Mouse (Mus musculus): Measurements from ENCODE around the gene Casq2. TPM values are rescaled to one million over a fixed set of nuclear protein-coding genes. Genes with fewer than 3 reads are reported as not detected.

Gene Casq2
- 0.80 and 0.88 TPM in 2 replicates for polyA plus RNA-seq (2021; fragmentation: Nextera tagmentation)
- long read RNA-seq, experiment 1, transcript Casq2-201 (11 exons, 2,556 nt) = major isoform, 9 of 10 reads
- long read RNA-seq, experiment 1, partial matches to known transcripts = 0 of 10 reads
- long read RNA-seq, experiment 1, other reads (novel, unspliced or antisense) = 0 of 10 reads
- long read RNA-seq, experiment 2 = 0 reads

DNA sequence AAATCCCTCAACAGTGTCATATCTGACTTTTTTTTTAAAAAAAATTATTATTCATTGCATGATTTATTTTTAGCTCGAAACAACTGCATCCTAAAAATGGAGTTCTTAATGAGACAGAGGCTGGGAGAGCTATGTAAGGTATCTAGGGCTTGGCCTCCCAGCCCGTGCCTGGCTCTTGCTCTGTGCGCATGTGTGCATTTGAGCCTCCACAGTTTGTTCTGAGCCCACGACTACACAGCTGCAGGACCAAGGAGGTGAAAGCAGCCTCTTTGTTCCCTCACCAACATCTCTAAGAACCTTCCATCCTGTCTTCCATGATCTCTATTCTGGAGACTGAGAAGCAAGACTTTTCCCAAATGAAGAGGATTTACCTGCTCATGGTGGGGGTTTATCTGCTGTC, at the start of gene Casq2:
TSS of gene Casq2 (plus strand) at position 133 of the 400 bp plus-strand sequence.

Other genes with a start within 250 kb of the Casq2 start
- 0.03 and 0.05 TPM in 2 replicates for gene Mab21l3, start 237.5 kb upstream of the Casq2 start, polyA plus RNA-seq (2021; fragmentation: Nextera tagmentation)
- gene Slc22a15, start 162.0 kb upstream of the Casq2 start, polyA plus RNA-seq (2021; fragmentation: Nextera tagmentation) = 1.3 and 1.5 TPM in 2 replicates
- gene Nhlh2, start 76.3 kb upstream of the Casq2 start, polyA plus RNA-seq (2021; fragmentation: Nextera tagmentation) = 0.03 and 0.10 TPM in 2 replicates
- gene Vangl1, start 118.3 kb downstream of the Casq2 start, polyA plus RNA-seq (2021; fragmentation: Nextera tagmentation) = 3.1 and 4.1 TPM in 2 replicates